Mouse (Mus musculus): ENCODE measurements around the gene Gatb. TPM values are rescaled to one million over a fixed set of nuclear protein-coding genes. Genes with fewer than 3 reads are reported as not detected.
A peak's percentile ranks its signal among the peaks of the same experiment; 100 is the strongest.

Gene Gatb
- 11.2 and 12.4 TPM in 2 replicates for polyA plus RNA-seq (2015; fragmentation: Nextera tagmentation; extraction: Ambion mirVana)

GRCm38 (mm10) chr3:85573864-85574830, at the start of gene Gatb:
Gene Gatb, plus strand, starts transcription at chr3:85574119.
- Histone ChIP-seq H3K4me3 (ENCODE audit: low read depth, low read length) (peak within 1 kb of the TSS; percentile 68), H3K36me3 (ENCODE audit: control insufficient read depth, insufficient read depth) (no peaks in the 10 kb centered on the region), H3K27ac (ENCODE audit: low read depth, low read length) (peak within 1 kb of the TSS; percentile 22; the same call in 1 of the 2 replicates), H3K9ac (ENCODE audit: low read depth, low read length) (peak within 1 kb of the TSS; percentile 65), H3K4me1 (replicated peaks; ENCODE audit: control insufficient read depth, insufficient read depth, low read length) (no peaks in the 10 kb centered on the region), H3K4me2 (replicated peaks; ENCODE audit: low read depth) (peak within 1 kb of the TSS; percentile 75), H3K9me3 (ENCODE audit: control insufficient read depth) (no peaks in the 10 kb centered on the region), H3K27me3 (replicated peaks; ENCODE audit: control insufficient read depth, insufficient read depth, low read length) (no peaks in the 10 kb centered on the region)
- 2% methylated on average over 41 of the region's 41 CpGs for WGBS
- ATAC-seq = peak; percentile 100
- peak; percentile 89 for TF ChIP-seq CTCF (IDR thresholded peaks at IDR 0.05; ENCODE audit: low read depth)

DNA sequence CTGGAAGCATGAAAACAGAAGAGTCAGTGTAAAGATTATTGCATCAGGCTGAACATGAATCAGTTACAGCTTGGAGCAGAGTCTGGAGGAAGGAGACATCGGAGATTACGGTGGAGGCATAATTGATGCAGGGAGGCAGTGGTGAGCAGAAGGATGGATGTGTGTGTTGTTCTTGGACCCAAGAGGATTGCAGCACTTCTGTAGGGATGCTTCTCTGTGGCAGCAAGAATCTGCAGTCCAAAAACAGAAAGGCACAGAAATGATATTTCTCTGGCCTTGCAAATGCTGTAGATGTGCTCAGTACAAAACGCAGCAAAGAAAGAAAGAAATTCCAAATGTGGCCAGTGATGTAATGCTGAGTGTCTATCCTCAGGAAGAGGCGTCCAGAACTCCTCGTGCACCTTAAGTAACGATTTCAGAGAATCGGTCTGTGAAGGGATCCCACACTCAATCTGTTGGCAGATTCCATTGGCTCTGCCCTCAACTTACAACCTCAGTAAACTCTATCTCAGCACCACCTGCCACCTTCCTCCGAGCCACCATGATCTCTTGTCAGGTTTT, 43.2 kb upstream of the Gatb start:
- Histone ChIP-seq H3K4me1 (replicated peaks; ENCODE audit: control insufficient read depth, insufficient read depth, low read length) (no peaks in the 10 kb centered on the region), H3K27ac (ENCODE audit: low read depth, low read length) (no peak overlapping the region), H3K4me3 (ENCODE audit: low read depth, low read length) (no peak overlapping the region), H3K27me3 (replicated peaks; ENCODE audit: control insufficient read depth, insufficient read depth, low read length) (no peaks in the 10 kb centered on the region), H3K36me3 (ENCODE audit: control insufficient read depth, insufficient read depth) (no peaks in the 10 kb centered on the region), H3K9me3 (ENCODE audit: control insufficient read depth) (no peaks in the 10 kb centered on the region), H3K9ac (ENCODE audit: low read depth, low read length) (no peak overlapping the region), H3K4me2 (replicated peaks; ENCODE audit: low read depth) (no peak overlapping the region)
- no peak for ATAC-seq
- no peak for TF ChIP-seq CTCF (IDR thresholded peaks at IDR 0.05; ENCODE audit: low read depth)
- WGBS = 87% methylated on average over 8 of the region's 8 CpGs

DNA sequence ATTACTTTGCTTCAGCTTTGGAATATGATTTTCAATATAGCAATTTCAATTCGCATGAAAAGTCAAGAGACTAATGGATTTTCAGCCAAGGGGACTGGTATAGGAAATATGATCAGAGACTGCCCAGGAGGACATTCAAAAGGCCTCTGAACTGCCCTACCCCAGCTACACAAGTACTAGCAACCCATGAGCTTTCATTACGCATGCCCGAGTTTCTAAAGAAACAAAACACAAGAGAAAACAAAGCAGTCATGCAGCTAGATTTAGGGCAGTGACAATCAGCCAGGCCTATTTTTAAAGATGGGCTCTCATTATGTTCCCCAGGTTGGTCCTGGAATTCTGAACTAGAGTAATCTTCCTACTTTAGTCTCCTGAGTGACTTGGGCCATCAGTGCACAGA, 41.5 kb upstream of the Gatb start:
- no peaks in the 10 kb centered on the region for H3K27me3 ChIP-seq (replicated peaks; ENCODE audit: control insufficient read depth, insufficient read depth, low read length)

DNA sequence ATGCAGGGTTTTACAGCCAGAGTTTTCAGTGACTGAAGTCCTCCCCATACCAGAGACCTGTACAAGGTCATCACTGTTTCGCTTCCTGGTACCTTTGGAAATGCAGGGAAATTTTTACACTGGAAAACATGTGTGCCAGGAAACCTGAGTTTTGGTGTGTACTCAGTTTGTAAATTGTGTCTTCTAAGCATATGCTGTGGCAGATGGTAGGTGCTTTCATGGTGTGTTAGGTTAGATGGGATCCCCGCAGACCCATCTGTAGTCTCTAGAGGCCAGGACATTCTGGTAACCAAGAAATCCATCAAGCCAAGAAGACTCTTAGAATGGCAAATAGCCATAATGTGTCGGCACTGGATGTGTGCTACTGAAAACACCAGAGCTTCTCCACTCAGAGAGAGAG, 38.9 kb upstream of the Gatb start:
- Histone ChIP-seq H3K9me3 (ENCODE audit: control insufficient read depth) (no peaks in the 10 kb centered on the region), H3K4me3 (ENCODE audit: low read depth, low read length) (no peak overlapping the region), H3K27ac (ENCODE audit: low read depth, low read length) (no peak overlapping the region), H3K9ac (ENCODE audit: low read depth, low read length) (no peak overlapping the region), H3K4me1 (replicated peaks; ENCODE audit: control insufficient read depth, insufficient read depth, low read length) (no peaks in the 10 kb centered on the region), H3K36me3 (ENCODE audit: control insufficient read depth, insufficient read depth) (no peaks in the 10 kb centered on the region), H3K27me3 (replicated peaks; ENCODE audit: control insufficient read depth, insufficient read depth, low read length) (no peaks in the 10 kb centered on the region), H3K4me2 (replicated peaks; ENCODE audit: low read depth) (no peak overlapping the region)
- no peak for ATAC-seq
- TF ChIP-seq CTCF (IDR thresholded peaks at IDR 0.05; ENCODE audit: low read depth) = no peak
- WGBS = 78% methylated on average over 3 of the region's 3 CpGs

More for the DNA sequence above, 41.5 kb upstream of the Gatb start:
- Histone ChIP-seq H3K36me3 (ENCODE audit: control insufficient read depth, insufficient read depth) (no peaks in the 10 kb centered on the region), H3K4me3 (ENCODE audit: low read depth, low read length) (no peak overlapping the region), H3K4me2 (replicated peaks; ENCODE audit: low read depth) (no peak overlapping the region), H3K9ac (ENCODE audit: low read depth, low read length) (no peak overlapping the region), H3K9me3 (ENCODE audit: control insufficient read depth) (no peaks in the 10 kb centered on the region), H3K4me1 (replicated peaks; ENCODE audit: control insufficient read depth, insufficient read depth, low read length) (no peaks in the 10 kb centered on the region), H3K27ac (ENCODE audit: low read depth, low read length) (no peak overlapping the region)
- 86% methylated on average over 3 of the region's 3 CpGs for WGBS
- no peak for ATAC-seq
- no peak for TF ChIP-seq CTCF (IDR thresholded peaks at IDR 0.05; ENCODE audit: low read depth)

GRCm38 (mm10) chr3:85535621-85536520, 38.0 kb upstream of the Gatb start:
- no peaks in the 10 kb centered on the region for H3K36me3 ChIP-seq (ENCODE audit: control insufficient read depth, insufficient read depth)
- ATAC-seq = no peak
- no peaks in the 10 kb centered on the region for H3K4me1 ChIP-seq (replicated peaks; ENCODE audit: control insufficient read depth, insufficient read depth, low read length)
- TF ChIP-seq CTCF (IDR thresholded peaks at IDR 0.05; ENCODE audit: low read depth) = no peak
- H3K4me3 ChIP-seq (ENCODE audit: low read depth, low read length) = no peak overlapping the region
- H3K9me3 ChIP-seq (ENCODE audit: control insufficient read depth) = no peaks in the 10 kb centered on the region
- H3K27me3 ChIP-seq (replicated peaks; ENCODE audit: control insufficient read depth, insufficient read depth, low read length) = no peaks in the 10 kb centered on the region
- no peak overlapping the region for H3K4me2 ChIP-seq (replicated peaks; ENCODE audit: low read depth)
- no peak overlapping the region for H3K27ac ChIP-seq (ENCODE audit: low read depth, low read length)
- 75% methylated on average over 11 of the region's 11 CpGs for WGBS
- no peak overlapping the region for H3K9ac ChIP-seq (ENCODE audit: low read depth, low read length)

DNA sequence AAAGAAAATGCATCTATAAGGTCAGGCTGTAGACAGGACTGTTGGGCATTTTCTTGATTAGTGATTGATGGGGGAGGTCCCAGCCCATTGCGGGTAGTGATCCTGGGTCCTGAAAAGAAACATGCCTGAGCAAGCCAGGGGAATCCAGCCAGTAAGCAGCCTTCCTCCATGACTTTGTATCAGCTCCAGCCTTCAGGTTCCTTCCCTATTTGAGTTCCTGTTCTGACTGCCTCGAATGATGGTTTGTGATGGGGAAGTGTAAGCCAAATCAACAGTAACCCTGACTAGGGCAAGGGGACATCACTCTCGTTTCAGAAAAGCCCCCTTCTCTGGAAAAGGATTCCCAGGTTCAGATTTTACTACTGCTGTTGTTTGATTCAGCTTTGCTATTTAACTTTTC, 31.2 kb upstream of the Gatb start:
- Histone ChIP-seq H3K36me3 (ENCODE audit: control insufficient read depth, insufficient read depth) (no peaks in the 10 kb centered on the region), H3K4me3 (ENCODE audit: low read depth, low read length) (no peak overlapping the region), H3K4me1 (replicated peaks; ENCODE audit: control insufficient read depth, insufficient read depth, low read length) (no peaks in the 10 kb centered on the region), H3K9ac (ENCODE audit: low read depth, low read length) (no peak overlapping the region), H3K27me3 (replicated peaks; ENCODE audit: control insufficient read depth, insufficient read depth, low read length) (no peaks in the 10 kb centered on the region), H3K4me2 (replicated peaks; ENCODE audit: low read depth) (no peak overlapping the region), H3K27ac (ENCODE audit: low read depth, low read length) (no peak overlapping the region), H3K9me3 (ENCODE audit: control insufficient read depth) (no peaks in the 10 kb centered on the region)
- WGBS = 75% methylated on average over 3 of the region's 3 CpGs
- no peak for TF ChIP-seq CTCF (IDR thresholded peaks at IDR 0.05; ENCODE audit: low read depth)
- no peak for ATAC-seq

Data from intestine, postnatal 0 days (tissue).